8 mouse cellular contexts compared by ENCODE assay signal in the genomic region with DNA sequence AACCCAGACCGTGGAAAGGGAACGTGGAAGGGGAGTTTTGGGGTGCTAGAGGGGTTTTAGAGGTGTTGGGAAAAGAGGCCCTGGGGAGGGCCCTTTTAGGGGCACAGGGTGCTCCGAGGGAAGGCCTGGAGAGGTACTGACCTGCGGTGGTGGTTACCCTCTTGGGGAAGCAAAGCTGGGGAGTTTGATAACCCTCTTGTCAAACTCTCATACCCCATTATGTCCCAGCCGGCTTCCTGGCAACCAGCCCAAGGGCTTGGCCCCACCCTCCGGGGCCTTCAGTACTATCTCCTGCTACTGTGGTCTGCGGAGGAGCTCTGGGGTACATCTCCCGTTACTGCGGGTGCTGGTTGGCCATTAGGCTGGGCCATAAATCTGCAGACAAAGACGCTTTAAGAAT. TPM values are rescaled to one million over a fixed set of nuclear protein-coding genes. Genes with fewer than 3 reads are reported as not detected.
DNase-seq lines count a peak whose midpoint lies in the region; ATAC-seq lines count a peak whose summit lies in the region.

No protein-coding gene starts in this region.

- DNase-seq in left cerebral cortex, postnatal 4 days = peak; percentile 53
- DNase-seq in left cerebral cortex, postnatal 14 days (ENCODE audit: low spot score in 2 of 2) = no peak
- DNase-seq in cerebellum, postnatal 14 days = peak; percentile 69
- no peak for DNase-seq in liver, embryonic 11.5 days (ENCODE audit: low spot score)
- DNase-seq in spleen, postnatal 4 days (ENCODE audit: low spot score in 2 of 2) = peak; percentile 75 to 83
- no peak for DNase-seq in left cerebral cortex, postnatal 25 days (ENCODE audit: low spot score in 2 of 2)
- no peak for DNase-seq in right cerebral cortex, adult 18-20 months

- no peaks in the 10 kb centered on the region for H3K9me3 ChIP-seq in heart, embryonic 16.5 days (replicated peaks; ENCODE audit: control insufficient read depth, low read length)
- no peaks in the 10 kb centered on the region for H3K9me3 ChIP-seq in liver, embryonic 11.5 days (ENCODE audit: control insufficient read depth, low read length)

- H3K27me3 ChIP-seq in heart, embryonic 16.5 days (ENCODE audit: control insufficient read depth, insufficient read depth, low read length) = peaks cover 35% of the 10 kb centered on the region
- H3K27me3 ChIP-seq in liver, embryonic 11.5 days (replicated peaks; ENCODE audit: control insufficient read depth, insufficient read depth, low read length) = peaks cover 43% of the 10 kb centered on the region

- peaks cover 15% of the 10 kb centered on the region for H3K4me1 ChIP-seq in heart, embryonic 16.5 days (ENCODE audit: control insufficient read depth, insufficient read depth, low read length)
- peaks cover 22% of the 10 kb centered on the region for H3K4me1 ChIP-seq in liver, embryonic 11.5 days (replicated peaks; ENCODE audit: control insufficient read depth, insufficient read depth, low read length)

- 8% methylated on average over 10 of the region's 10 CpGs for WGBS in heart, embryonic 16.5 days
- WGBS in liver, embryonic 11.5 days = 5% methylated on average over 10 of the region's 10 CpGs

- no peak for ATAC-seq in heart, embryonic 16.5 days (replicated peaks; ENCODE audit: extremely low read depth, insufficient read depth, low FRiP score)
- peak; percentile 48 for ATAC-seq in liver, embryonic 11.5 days (replicated peaks; ENCODE audit: low FRiP score)

- H3K27ac ChIP-seq in heart, embryonic 16.5 days (ENCODE audit: low read length) = no peak overlapping the region
- H3K27ac ChIP-seq in liver, embryonic 11.5 days (ENCODE audit: low read depth, low read length) = no peak overlapping the region

- peak overlapping the region; percentile 62 for H3K9ac ChIP-seq in heart, embryonic 16.5 days (ENCODE audit: low read length)
- no peak overlapping the region for H3K9ac ChIP-seq in liver, embryonic 11.5 days (ENCODE audit: low read depth, low read length)

- peak overlapping the region; percentile 84 for H3K4me2 ChIP-seq in heart, embryonic 16.5 days (ENCODE audit: low read depth, low read length)
- peak overlapping the region; percentile 77 for H3K4me2 ChIP-seq in liver, embryonic 11.5 days

- H3K4me3 ChIP-seq in heart, embryonic 16.5 days (ENCODE audit: low read length) = peak overlapping the region; percentile 57
- H3K4me3 ChIP-seq in liver, embryonic 11.5 days (ENCODE audit: low read depth, low read length) = peak overlapping the region; percentile 51

- H3K36me3 ChIP-seq in heart, embryonic 16.5 days (ENCODE audit: control insufficient read depth, insufficient read depth) = no peaks in the 10 kb centered on the region
- H3K36me3 ChIP-seq in liver, embryonic 11.5 days (ENCODE audit: control insufficient read depth, insufficient read depth, low read length) = no peaks in the 10 kb centered on the region

- intact Hi-C loops in left cerebral cortex, postnatal 4 days (cut with DNase I) = no loop called here
- intact Hi-C loops in left cerebral cortex, postnatal 14 days (cut with DNase I) = no loop called here
- intact Hi-C loops in left cerebral cortex, postnatal 25 days (cut with DNase I) = loop anchor here (5.0 kb wide), 1 partner anchor 88 kb away; no protein-coding TSS in a partner anchor

RNA-seq across cellular contexts. Expression of gene Odf3b, which starts 0.3 kb away (rescaled TPM):
- 1 to 10 TPM; 1.8 to 1.9 TPM for total RNA-seq in left cerebral cortex, postnatal 4 days (2021)
- total RNA-seq in left cerebral cortex, postnatal 14 days (2021) = 1 to 10 TPM in 1 of 2 experiments, under 1 TPM in 1; 0.35 to 1.0 TPM
- polyA plus RNA-seq in heart, embryonic 16.5 days (2015; fragmentation: Nextera tagmentation; extraction: Ambion mirVana) = 1.8 and 1.9 TPM in 2 replicates
- 0.43 and 0.71 TPM in 2 replicates for polyA plus RNA-seq in liver, embryonic 11.5 days (2014; fragmentation: Nextera tagmentation; extraction: Ambion mirVana)
- under 1 TPM; 0.57 to 0.80 TPM for total RNA-seq in left cerebral cortex, postnatal 25 days (2021)

RNA-seq across cellular contexts. Expression of gene Tymp, which starts 2.6 kb away (rescaled TPM):
- under 1 TPM; 0.62 to 0.81 TPM for total RNA-seq in left cerebral cortex, postnatal 4 days (2021)
- 1 to 10 TPM; 1.5 to 1.7 TPM for total RNA-seq in left cerebral cortex, postnatal 14 days (2021)
- polyA plus RNA-seq in heart, embryonic 16.5 days (2015; fragmentation: Nextera tagmentation; extraction: Ambion mirVana) = 0.92 and 0.97 TPM in 2 replicates
- polyA plus RNA-seq in liver, embryonic 11.5 days (2014; fragmentation: Nextera tagmentation; extraction: Ambion mirVana) = 1.5 and 1.8 TPM in 2 replicates
- total RNA-seq in left cerebral cortex, postnatal 25 days (2021) = 1 to 10 TPM; 1.3 to 1.6 TPM

RNA-seq across cellular contexts. Expression of gene Klhdc7b, which starts 5.3 kb away (rescaled TPM):
- total RNA-seq in left cerebral cortex, postnatal 4 days (2021) = not detected
- total RNA-seq in left cerebral cortex, postnatal 14 days (2021) = under 1 TPM; 0.19 to 0.44 TPM
- not detected in 2 replicates for polyA plus RNA-seq in heart, embryonic 16.5 days (2015; fragmentation: Nextera tagmentation; extraction: Ambion mirVana)
- polyA plus RNA-seq in liver, embryonic 11.5 days (2014; fragmentation: Nextera tagmentation; extraction: Ambion mirVana) = not detected in 2 replicates
- total RNA-seq in left cerebral cortex, postnatal 25 days (2021) = under 1 TPM; 0.30 to 0.34 TPM

RNA-seq across cellular contexts. Expression of gene Sco2, which starts 5.8 kb away (rescaled TPM):
- total RNA-seq in left cerebral cortex, postnatal 4 days (2021) = 10 to 100 TPM; 25.0 to 28.7 TPM
- 10 to 100 TPM; 25.6 to 26.0 TPM for total RNA-seq in left cerebral cortex, postnatal 14 days (2021)
- polyA plus RNA-seq in heart, embryonic 16.5 days (2015; fragmentation: Nextera tagmentation; extraction: Ambion mirVana) = 10.0 and 11.9 TPM in 2 replicates
- polyA plus RNA-seq in liver, embryonic 11.5 days (2014; fragmentation: Nextera tagmentation; extraction: Ambion mirVana) = 8.1 and 9.7 TPM in 2 replicates
- total RNA-seq in left cerebral cortex, postnatal 25 days (2021) = 10 to 100 TPM; 25.3 to 26.8 TPM

RNA-seq across cellular contexts. Expression of gene Ncaph2, which starts 23.9 kb away (rescaled TPM):
- 10 to 100 TPM; 86.6 to 93.2 TPM for total RNA-seq in left cerebral cortex, postnatal 4 days (2021)
- total RNA-seq in left cerebral cortex, postnatal 14 days (2021) = 10 to 100 TPM; 80.2 to 81.3 TPM
- polyA plus RNA-seq in heart, embryonic 16.5 days (2015; fragmentation: Nextera tagmentation; extraction: Ambion mirVana) = 101 and 108 TPM in 2 replicates
- 163 TPM in 2 replicates for polyA plus RNA-seq in liver, embryonic 11.5 days (2014; fragmentation: Nextera tagmentation; extraction: Ambion mirVana)
- 10 to 100 TPM; 96.1 to 97.4 TPM for total RNA-seq in left cerebral cortex, postnatal 25 days (2021)

Comparison
In these comparisons a context has a peak if more than half of its experiments do, and no peak if none do; other contexts are left out.
1. DNase-seq: peak in left cerebral cortex, postnatal 4 days (single experiment), cerebellum, postnatal 14 days (2 of 2) and spleen, postnatal 4 days (2 of 2); none in left cerebral cortex, postnatal 14 days (0 of 2), liver, embryonic 11.5 days (single experiment), left cerebral cortex, postnatal 25 days (0 of 2) and right cerebral cortex, adult 18-20 months (single experiment).